Mouse (Mus musculus) thymus, adult 2 months (tissue): ENCODE measurements around the gene Dusp7.

Source experiments
- CTCF ChIP-seq: fragments of 200-500 bp; IDR thresholded peaks from 2 replicates; pipeline ENCODE4 v1.5.1; 2012; ENCODE audit warnings: mild to moderate bottlenecking, control low read depth, low read length, moderate library complexity, borderline replicate concordance; ENCODE audit not compliant: control insufficient read depth, poor library complexity, insufficient read depth; ENCODE audit errors: extremely low read depth
- POLR2A ChIP-seq: fragments of 200-500 bp; IDR thresholded peaks from 2 replicates; pipeline ENCODE4 v1.6.1; 2012; ENCODE audit warnings: mild to moderate bottlenecking, low read length, control low read depth, moderate library complexity; ENCODE audit not compliant: control insufficient read depth, poor library complexity, insufficient read depth; ENCODE audit errors: extremely low read depth

GRCm38 (mm10) chr9:106411729-106412128 lies 43.3 kb downstream of the Dusp7 start:
- TF ChIP-seq CTCF (no peak), POLR2A (no peak)
